Mouse (Mus musculus): ENCODE results near the gene Lmo1. TPM values are rescaled to one million over a fixed set of nuclear protein-coding genes. Genes with fewer than 3 reads are reported as not detected.

The Lmo1 gene
- polyA plus RNA-seq, 1 experiment from 2014 or later: 37.3 TPM

Other genes starting within 250 kb of the Lmo1 start
- 0.08 and 0.13 TPM in 2 replicates for gene Nlrp10, start 245.0 kb downstream of the Lmo1 start, polyA plus RNA-seq (2014; fragmentation: Nextera tagmentation; extraction: Ambion mirVana)
- gene Eif3f, start 240.8 kb downstream of the Lmo1 start, polyA plus RNA-seq (2014; fragmentation: Nextera tagmentation; extraction: Ambion mirVana): 107 and 110 TPM in 2 replicates
- 5.6 and 6.8 TPM in 2 replicates for gene Tub, start 224.9 kb downstream of the Lmo1 start, polyA plus RNA-seq (2014; fragmentation: Nextera tagmentation; extraction: Ambion mirVana)
- 2.6 and 4.7 TPM in 2 replicates for gene Ric3, start 91.9 kb downstream of the Lmo1 start, polyA plus RNA-seq (2014; fragmentation: Nextera tagmentation; extraction: Ambion mirVana)